Mouse (Mus musculus) liver, embryonic 15.5 days (tissue): ENCODE results near the gene Slc16a11. TPM values are rescaled to one million over a fixed set of nuclear protein-coding genes. Genes with fewer than 3 reads are reported as not detected.

Experiments used
- ATAC-seq: fragments of 200-750 bp; cut with Nextera tagmentation; 2 replicates; pipeline ENCODE4 v1.8.0; 2017; ENCODE audit warnings: moderate number of reproducible peaks, mild to moderate bottlenecking, moderate library complexity; ENCODE audit not compliant: insufficient read depth
- H3K27ac ChIP-seq: fragments of 300-500 bp; sonication (generic); replicated peaks from 2 replicates; pipeline ENCODE4 v1.5.1; 2015; ENCODE audit warnings: mild to moderate bottlenecking, inconsistent platforms
- H3K27me3 ChIP-seq: fragments of 300-500 bp; sonication (generic); 2 replicates; pipeline ENCODE4 v1.6.1; 2015; ENCODE audit warnings: mild to moderate bottlenecking, inconsistent platforms
- H3K36me3 ChIP-seq: fragments of 300-500 bp; sonication (generic); replicated peaks from 2 replicates; pipeline ENCODE4 v1.6.1; 2015; ENCODE audit warnings: moderate library complexity, mild to moderate bottlenecking, inconsistent platforms
- H3K4me1 ChIP-seq: fragments of 300-500 bp; sonication (generic); replicated peaks from 2 replicates; pipeline ENCODE4 v1.6.1; 2015; ENCODE audit warnings: inconsistent platforms
- H3K4me2 ChIP-seq: fragments of 300-500 bp; sonication (generic); 2 replicates; pipeline ENCODE4 v1.6.1; 2015; ENCODE audit warnings: moderate library complexity, mild to moderate bottlenecking, inconsistent platforms
- H3K4me3 ChIP-seq: fragments of 300-500 bp; sonication (generic); replicated peaks from 2 replicates; pipeline ENCODE4 v1.5.1; 2015; ENCODE audit warnings: mild to moderate bottlenecking, inconsistent platforms
- H3K9ac ChIP-seq: fragments of 300-500 bp; sonication (generic); 2 replicates; pipeline ENCODE4 v1.6.1; 2015; ENCODE audit warnings: moderate library complexity, mild to moderate bottlenecking, inconsistent platforms
- H3K9me3 ChIP-seq: fragments of 300-500 bp; sonication (generic); replicated peaks from 2 replicates; pipeline ENCODE4 v1.6.1; 2016; ENCODE audit warnings: inconsistent platforms
- WGBS: fragments of 180-500 bp; shearing (Covaris S2); methylation state at CpG from one replicate; pipeline ENCODE4 v1.1.7; 2015; ENCODE audit warnings: mixed read lengths; ENCODE audit not compliant: insufficient replicate concordance; 5-methylcytosine and 5-hydroxymethylcytosine counted together
- polyA plus RNA-seq: library from polyadenylated mRNA; unstranded; fragments of >200 nt; fragmentation: Nextera tagmentation; extraction: Ambion mirVana; gene quantifications from 2 replicates; pipeline ENCODE4 v1.2.1, GENCODE M21; 2015

Slc16a11 gene
- polyA plus RNA-seq, 1 experiment from 2014 or later: 1.6 TPM

- no peak for ATAC-seq
- WGBS: 37% methylated on average over 5 of the region's 5 CpGs
- peaks cover 11% of the 10 kb centered on the region; the same call in 1 of the 2 replicates for H3K27me3 ChIP-seq
- no peaks in the 10 kb centered on the region for H3K9me3 ChIP-seq
- no peak overlapping the region for H3K4me2 ChIP-seq
- H3K4me1 ChIP-seq: 0 out of 2 replicates have a peak, but pooled peaks cover 3% of the 10 kb centered on the region
- H3K27ac ChIP-seq: no peak overlapping the region
- no peak overlapping the region for H3K4me3 ChIP-seq
- no peak overlapping the region for H3K9ac ChIP-seq
- no peaks in the 10 kb centered on the region for H3K36me3 ChIP-seq
These were observed 10.9 kb upstream of the Slc16a11 start for GRCm38 (mm10) chr11:70201691-70202090.

DNA sequence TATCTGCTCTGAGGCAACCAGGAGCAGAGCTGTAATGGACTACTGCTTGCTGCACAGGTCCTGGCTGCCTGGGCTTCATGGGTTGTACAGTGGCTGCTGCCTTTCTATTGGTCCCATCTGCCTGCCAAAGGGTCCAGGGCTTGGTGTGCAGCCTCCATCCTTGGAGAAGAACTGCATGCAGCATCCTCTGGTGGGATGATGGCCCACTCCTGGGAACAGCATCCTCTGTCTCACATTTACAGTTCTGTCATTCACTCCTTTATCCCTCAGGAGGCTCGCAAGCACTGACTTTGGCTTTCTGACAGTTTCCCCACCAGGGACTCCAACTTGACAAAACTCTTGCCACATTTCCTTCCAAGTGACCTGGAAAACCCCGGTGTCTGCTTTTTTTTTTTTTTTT is 5.8 kb upstream of the Slc16a11 start:
- Histone ChIP-seq H3K4me3 (no peak overlapping the region), H3K9ac (no peak overlapping the region), H3K9me3 (no peaks in the 10 kb centered on the region), H3K4me1 (peaks cover 1% of the 10 kb centered on the region; the same call in 1 of the 2 replicates), H3K27ac (no peak overlapping the region), H3K27me3 (peaks cover 20% of the 10 kb centered on the region), H3K36me3 (no peaks in the 10 kb centered on the region), H3K4me2 (no peak overlapping the region)
- ATAC-seq: no peak
- WGBS: 54% methylated on average over 2 of the region's 2 CpGs

GRCm38 (mm10) chr11:70207283-70207682 is 5.3 kb upstream of the Slc16a11 start:
- Histone ChIP-seq H3K4me2 (no peak overlapping the region), H3K9me3 (no peaks in the 10 kb centered on the region), H3K9ac (no peak overlapping the region), H3K36me3 (no peaks in the 10 kb centered on the region), H3K27ac (no peak overlapping the region), H3K27me3 (peaks cover 23% of the 10 kb centered on the region), H3K4me3 (no peak overlapping the region), H3K4me1 (no peaks in the 10 kb centered on the region; the same call in 1 of the 2 replicates)
- WGBS: 59% methylated on average over 7 of the region's 7 CpGs
- no peak for ATAC-seq

DNA sequence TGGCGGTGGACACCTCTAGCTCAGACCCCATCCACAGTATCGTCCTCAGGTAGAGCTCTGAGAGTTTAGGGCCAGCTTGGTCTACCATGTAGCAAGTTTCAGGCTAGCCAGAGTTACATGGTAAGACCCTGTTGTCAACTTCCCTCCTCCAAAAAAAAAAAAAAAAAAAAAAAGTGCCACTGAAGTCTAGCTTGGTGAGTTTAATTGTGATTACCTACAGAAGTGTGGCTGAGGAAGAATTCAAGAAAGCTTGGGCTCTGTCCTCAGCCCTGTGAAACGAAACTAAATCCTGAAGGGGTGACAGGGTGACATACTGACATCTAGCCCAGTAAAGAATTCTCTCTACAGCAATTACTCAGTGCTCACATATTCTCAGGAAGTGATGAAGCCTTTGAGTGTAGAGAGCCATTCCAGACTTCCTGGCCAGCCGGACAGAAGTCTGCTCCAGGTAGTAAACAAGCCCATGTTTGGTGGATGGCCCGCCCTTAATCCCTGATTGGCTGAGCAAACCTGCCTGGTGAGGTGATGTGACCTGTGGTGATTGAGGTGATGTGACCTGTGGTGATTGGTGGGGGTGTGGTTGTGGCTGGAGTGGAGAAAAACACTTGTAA is 3.7 kb upstream of the Slc16a11 start:
- ATAC-seq: no peak
- Histone ChIP-seq H3K4me2 (no peak overlapping the region), H3K9ac (no peak overlapping the region), H3K27me3 (peaks cover 37% of the 10 kb centered on the region), H3K36me3 (no peaks in the 10 kb centered on the region), H3K4me3 (no peak overlapping the region), H3K4me1 (peaks cover 3% of the 10 kb centered on the region), H3K9me3 (no peaks in the 10 kb centered on the region), H3K27ac (no peak overlapping the region)
- WGBS: 47% methylated on average over 5 of the region's 5 CpGs

DNA sequence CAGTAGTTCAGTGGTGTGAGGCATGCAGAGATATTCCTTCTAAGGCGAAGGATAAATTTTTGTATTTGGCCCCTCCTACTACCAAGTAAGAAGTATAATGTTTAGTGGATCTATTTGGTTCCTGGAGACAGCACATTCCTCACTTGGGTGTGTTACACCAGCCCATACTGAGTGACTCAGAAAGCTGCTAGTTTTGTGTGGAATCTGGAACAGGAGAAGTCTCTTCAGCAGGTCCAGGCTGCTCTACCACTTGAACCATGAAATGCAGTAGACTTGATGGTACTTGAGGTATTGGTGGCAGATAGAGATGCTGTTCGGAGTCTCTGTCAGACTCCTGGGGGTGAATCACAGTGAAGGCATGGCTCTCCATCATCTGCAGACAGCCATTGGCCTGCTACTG is 1.9 kb upstream of the Slc16a11 start:
- WGBS: 80% methylated on average over 2 of the region's 2 CpGs
- Histone ChIP-seq H3K4me2 (no peak overlapping the region), H3K27me3 (peaks cover 54% of the 10 kb centered on the region), H3K9me3 (no peaks in the 10 kb centered on the region), H3K4me3 (no peak overlapping the region), H3K36me3 (no peaks in the 10 kb centered on the region), H3K4me1 (peaks cover 16% of the 10 kb centered on the region), H3K9ac (no peak overlapping the region), H3K27ac (no peak overlapping the region)
- ATAC-seq: no peak

GRCm38 (mm10) chr11:70211972-70212371 is 580 bp upstream of the Slc16a11 start:
- Histone ChIP-seq H3K9me3 (no peaks in the 10 kb centered on the region), H3K9ac (no peak overlapping the region), H3K4me1 (peaks cover 16% of the 10 kb centered on the region), H3K27me3 (peaks cover 67% of the 10 kb centered on the region), H3K36me3 (no peaks in the 10 kb centered on the region), H3K27ac (no peak overlapping the region), H3K4me3 (no peak overlapping the region), H3K4me2 (no peak overlapping the region)
- WGBS: 69% methylated on average over 6 of the region's 6 CpGs
- ATAC-seq: no peak

DNA sequence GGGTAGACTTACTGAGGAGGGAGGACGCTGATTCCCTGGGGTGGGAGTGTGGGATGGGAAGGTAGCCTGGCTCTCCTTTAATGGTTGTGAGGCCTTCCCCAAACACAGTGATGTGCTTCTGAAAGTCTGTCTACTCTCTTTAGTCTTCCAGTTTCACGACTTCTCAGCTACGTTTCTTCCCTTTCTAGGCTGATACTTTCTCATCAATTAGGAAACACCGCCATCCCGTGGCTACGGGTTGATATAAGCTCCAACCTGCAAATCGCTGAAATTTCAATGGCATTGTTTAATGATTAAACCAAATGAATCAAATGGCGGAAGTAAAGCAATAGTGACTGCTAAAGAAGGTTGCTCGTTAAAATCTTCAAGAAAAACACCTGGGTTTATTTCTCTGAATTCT is 344 bp downstream of the Slc16a11 start:
- no peak overlapping the region for H3K4me3 ChIP-seq
- peaks cover 66% of the 10 kb centered on the region for H3K27me3 ChIP-seq
- no peaks in the 10 kb centered on the region for H3K36me3 ChIP-seq
- no peaks in the 10 kb centered on the region for H3K9me3 ChIP-seq
- H3K27ac ChIP-seq: no peak overlapping the region
- H3K4me2 ChIP-seq: no peak overlapping the region
- no peak for ATAC-seq
- 9% methylated on average over 9 of the region's 9 CpGs for WGBS
- peaks cover 16% of the 10 kb centered on the region for H3K4me1 ChIP-seq
- no peak overlapping the region for H3K9ac ChIP-seq

- Histone ChIP-seq H3K9ac (no peak overlapping the region), H3K36me3 (no peaks in the 10 kb centered on the region), H3K27me3 (peaks cover 66% of the 10 kb centered on the region), H3K4me3 (peak overlapping the region; percentile 36), H3K4me1 (peaks cover 25% of the 10 kb centered on the region), H3K9me3 (no peaks in the 10 kb centered on the region), H3K27ac (no peak overlapping the region), H3K4me2 (peak overlapping the region; percentile 60)
- ATAC-seq: no peak
- WGBS: 8% methylated on average over 26 of the region's 26 CpGs
These were observed 1.2 kb downstream of the Slc16a11 start for GRCm38 (mm10) chr11:70213736-70214135.

GRCm38 (mm10) chr11:70214191-70214855 is 1.8 kb downstream of the Slc16a11 start:
- no peak overlapping the region for H3K27ac ChIP-seq
- no peaks in the 10 kb centered on the region for H3K36me3 ChIP-seq
- peak overlapping the region; percentile 36 for H3K4me3 ChIP-seq
- peak overlapping the region; percentile 60 for H3K4me2 ChIP-seq
- peak; percentile 29; the same call in 1 of the 2 replicates for ATAC-seq
- WGBS: 2% methylated on average over 46 of the region's 46 CpGs
- no peaks in the 10 kb centered on the region for H3K9me3 ChIP-seq
- peaks cover 31% of the 10 kb centered on the region for H3K4me1 ChIP-seq
- H3K9ac ChIP-seq: no peak overlapping the region
- peaks cover 66% of the 10 kb centered on the region for H3K27me3 ChIP-seq

DNA sequence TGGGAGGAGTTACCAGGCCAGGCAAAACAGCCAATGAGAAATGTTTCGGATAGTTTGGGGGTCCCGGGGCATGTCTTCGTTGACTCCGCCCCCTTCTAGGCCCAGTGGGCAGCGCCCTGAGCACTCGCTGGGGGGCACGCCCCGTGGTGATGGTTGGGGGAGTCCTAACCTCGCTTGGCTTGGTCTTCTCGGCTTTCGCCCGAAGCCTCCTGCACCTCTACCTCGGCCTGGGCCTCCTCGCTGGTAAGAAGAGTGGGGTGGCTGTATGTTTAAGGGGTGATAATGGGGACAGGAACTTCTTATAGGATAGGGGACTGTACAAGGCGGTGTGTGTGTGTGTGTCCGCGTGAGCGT is 2.3 kb downstream of the Slc16a11 start:
- H3K4me1 ChIP-seq: peaks cover 36% of the 10 kb centered on the region
- peak overlapping the region; percentile 36; the same call in 1 of the 2 replicates for H3K4me3 ChIP-seq
- 12% methylated on average over 18 of the region's 18 CpGs for WGBS
- H3K9me3 ChIP-seq: no peaks in the 10 kb centered on the region
- H3K36me3 ChIP-seq: no peaks in the 10 kb centered on the region
- ATAC-seq: no peak; the same call in 1 of the 2 replicates
- H3K27ac ChIP-seq: no peak overlapping the region
- H3K9ac ChIP-seq: no peak overlapping the region
- peak overlapping the region; percentile 60 for H3K4me2 ChIP-seq
- peaks cover 66% of the 10 kb centered on the region for H3K27me3 ChIP-seq

- no peak overlapping the region for H3K27ac ChIP-seq
- H3K27me3 ChIP-seq: peaks cover 66% of the 10 kb centered on the region
- H3K36me3 ChIP-seq: no peaks in the 10 kb centered on the region
- H3K4me2 ChIP-seq: no peak overlapping the region
- H3K9me3 ChIP-seq: no peaks in the 10 kb centered on the region
- WGBS: 31% methylated on average over 22 of the region's 22 CpGs
- ATAC-seq: no peak
- H3K9ac ChIP-seq: no peak overlapping the region
- no peak overlapping the region for H3K4me3 ChIP-seq
- peaks cover 40% of the 10 kb centered on the region for H3K4me1 ChIP-seq
These were observed 2.7 kb downstream of the Slc16a11 start for GRCm38 (mm10) chr11:70215301-70215700.
